Mouse (Mus musculus) liver, adult 2 months (tissue): ENCODE data around the gene B4galnt2.

Experiments
- CTCF ChIP-seq: fragments of 200-500 bp; IDR thresholded peaks from 2 replicates; pipeline ENCODE4 v1.5.1; 2011; ENCODE audit warnings: low read depth, low read length, control low read depth
- POLR2A ChIP-seq: fragments of 200-500 bp; IDR thresholded peaks from 2 replicates; pipeline ENCODE4 v1.6.1; 2011; ENCODE audit warnings: low read length, control low read depth; ENCODE audit not compliant: insufficient read depth; ENCODE audit errors: extremely low read depth

- no peak; the same call in 1 of the 2 replicates for TF ChIP-seq CTCF
- no peak for TF ChIP-seq POLR2A
Measured at GRCm38 (mm10) chr11:95858528-95859467, 55.9 kb downstream of the B4galnt2 start.
